Mouse (Mus musculus) left cerebral cortex, adult 6 months (tissue): ENCODE results near the gene Olig2. TPM values are rescaled to one million over a fixed set of nuclear protein-coding genes. Genes with fewer than 3 reads are reported as not detected.

Experiments used
- long read RNA-seq, 2 experiments: library from polyadenylated mRNA; unstranded; transcript quantifications; one replicate each; pipeline ENCODE4 v2.0.0; 2019 to 2020
- polyA plus RNA-seq: library from polyadenylated mRNA; unstranded; fragments of <200 nt; fragmentation: Nextera tagmentation; gene quantifications from 2 replicates; pipeline ENCODE4 v1.2.3, GENCODE M21; 2021

Gene Olig2
- 2.9 and 35.6 TPM in 2 replicates for polyA plus RNA-seq
- long read RNA-seq, experiment 1, transcript Olig2-201 (2 exons, 2,530 nt), result major isoform, 140 of 150 reads
- long read RNA-seq, experiment 1, partial matches to known transcripts, result 0 of 150 reads
- long read RNA-seq, experiment 1, other reads (novel, unspliced or antisense), result 10 of 150 reads
- long read RNA-seq, experiment 2, partial matches to known transcripts, result 0 of 6 reads
- long read RNA-seq, experiment 2, other reads (novel, unspliced or antisense), result 6 of 6 reads

GRCm38 (mm10) chr16:91225233-91226037 is at the start of gene Olig2:
TSS of gene Olig2 (plus strand) at chr16:91225457.

GRCm38 (mm10) chr16:91269468-91270211 is 44.4 kb downstream of the Olig2 start, which contains the start of gene Olig1:
TSS of gene Olig1 (plus strand) at chr16:91269772.

Other genes with a start within 250 kb of the Olig2 start
- 41.9 and 55.3 TPM in 2 replicates for gene Synj1, start 214.1 kb upstream of the Olig2 start, polyA plus RNA-seq
- gene Paxbp1, start 180.9 kb upstream of the Olig2 start, polyA plus RNA-seq, result 3.9 and 4.9 TPM in 2 replicates
- gene 4932438H23Rik, start 130.3 kb upstream of the Olig2 start, polyA plus RNA-seq, result 0.59 and 1.5 TPM in 2 replicates
- gene Olig1, start 44.3 kb downstream of the Olig2 start, polyA plus RNA-seq, result 55.2 and 63.5 TPM in 2 replicates
- gene Ifnar2, start 147.3 kb downstream of the Olig2 start, polyA plus RNA-seq, result 50.5 and 56.8 TPM in 2 replicates
- not detected in 2 replicates for gene Gm21970, start 166.3 kb downstream of the Olig2 start, polyA plus RNA-seq
- 14.0 and 14.8 TPM in 2 replicates for gene Il10rb, start 180.7 kb downstream of the Olig2 start, polyA plus RNA-seq